Mouse (Mus musculus) heart, embryonic 14.5 days (tissue): ENCODE results near the gene Slc35e3. TPM values are rescaled to one million over a fixed set of nuclear protein-coding genes. Genes with fewer than 3 reads are reported as not detected.

ENCODE experiments used
- ATAC-seq: fragments of 200-750 bp; cut with Nextera tagmentation; 2 replicates; pipeline ENCODE4 v1.8.0; 2017; ENCODE audit warnings: low read depth, moderate TSS enrichment; ENCODE audit not compliant: insufficient number of reproducible peaks, insufficient read depth, low FRiP score
- H3K27ac ChIP-seq, 2 experiments: fragments of 200-500 bp in 1 of 2; fragments of 300-500 bp in 1 of 2; sonication (generic) in 1 of 2; replicated peaks in 1 of 2; 2 replicates each; pipeline ENCODE4 v1.5.1; 2012 to 2014; ENCODE audit warnings: low read depth in 2 of 2, low read length in 2 of 2, control low read depth in 1 of 2, mild to moderate bottlenecking in 1 of 2, mixed read lengths in 1 of 2; ENCODE audit not compliant: control insufficient read depth in 1 of 2, insufficient read depth in 1 of 2
- H3K27me3 ChIP-seq: fragments of 300-500 bp; sonication (generic); 2 replicates; pipeline ENCODE4 v1.6.1; 2014; ENCODE audit warnings: mild to moderate bottlenecking, low read length, control low read depth; ENCODE audit not compliant: control insufficient read depth, insufficient read depth
- H3K36me3 ChIP-seq: fragments of 300-500 bp; sonication (generic); 2 replicates; pipeline ENCODE4 v1.6.1; 2014; ENCODE audit warnings: mild to moderate bottlenecking, control low read depth, low read length, mixed read lengths; ENCODE audit not compliant: control insufficient read depth, insufficient read depth
- H3K4me1 ChIP-seq, 2 experiments: fragments of 200-500 bp in 1 of 2; fragments of 300-500 bp in 1 of 2; sonication (generic) in 1 of 2; 2 replicates each; pipeline ENCODE4 v1.6.1; 2012 to 2014; ENCODE audit warnings: low read length in 2 of 2, control low read depth in 1 of 2, mixed read lengths in 1 of 2; ENCODE audit not compliant: control insufficient read depth in 2 of 2, insufficient read depth in 2 of 2
- H3K4me2 ChIP-seq: fragments of 300-500 bp; sonication (generic); 2 replicates; pipeline ENCODE4 v1.6.1; 2014; ENCODE audit warnings: mild to moderate bottlenecking, low read length
- H3K4me3 ChIP-seq, 2 experiments: fragments of 200-500 bp in 1 of 2; fragments of 300-500 bp in 1 of 2; sonication (generic) in 1 of 2; 2 replicates each; pipeline ENCODE4 v1.5.1; 2012 to 2014; ENCODE audit warnings: low read length in 2 of 2, mild to moderate bottlenecking in 2 of 2, control low read depth in 1 of 2, low read depth in 1 of 2, moderate library complexity in 1 of 2; ENCODE audit not compliant: control insufficient read depth in 1 of 2, insufficient read depth in 1 of 2
- H3K9ac ChIP-seq: fragments of 300-500 bp; sonication (generic); 2 replicates; pipeline ENCODE4 v1.6.1; 2014; ENCODE audit warnings: mild to moderate bottlenecking, low read length
- H3K9me3 ChIP-seq: fragments of 300-500 bp; sonication (generic); 2 replicates; pipeline ENCODE4 v1.6.1; 2016; ENCODE audit warnings: low read length, control low read depth; ENCODE audit not compliant: control insufficient read depth
- WGBS: fragments of 180-500 bp; shearing (Covaris S2); extraction: QIAGEN DNeasy Blood & Tissue Kit; methylation state at CpG from one replicate; pipeline ENCODE4 v1.1.7; 2014; 5-methylcytosine and 5-hydroxymethylcytosine counted together
- polyA plus RNA-seq: library from polyadenylated mRNA; unstranded; fragments of >200 nt; fragmentation: Nextera tagmentation; extraction: Ambion mirVana; gene quantifications from 2 replicates; pipeline ENCODE4 v1.2.1, GENCODE M21; 2014

Slc35e3 gene
- polyA plus RNA-seq = 5.9 and 7.7 TPM in 2 replicates

GRCm38 (mm10) chr10:117746297-117746883, at the start of gene Slc35e3:
Gene Slc35e3, minus strand, starts transcription at chr10:117746365.
- H3K27ac ChIP-seq = peak within 1 kb of the TSS; percentile 15 to 59
- peaks cover 0 to 4% of the 10 kb centered on the region in 2 experiments; a peak in 3 of 4 replicates for H3K4me1 ChIP-seq
- peaks cover 4% of the 10 kb centered on the region; the same call in 1 of the 2 replicates for H3K9me3 ChIP-seq
- WGBS = 13% methylated on average over 44 of the region's 46 CpGs
- H3K27me3 ChIP-seq = no peaks in the 10 kb centered on the region
- H3K4me3 ChIP-seq = peak within 1 kb of the TSS; percentile 51 to 58
- peak within 1 kb of the TSS; percentile 74 for H3K9ac ChIP-seq
- H3K4me2 ChIP-seq = peak within 1 kb of the TSS; percentile 80
- peak; percentile 96 for ATAC-seq
- peaks cover 25% of the 10 kb centered on the region for H3K36me3 ChIP-seq

DNA sequence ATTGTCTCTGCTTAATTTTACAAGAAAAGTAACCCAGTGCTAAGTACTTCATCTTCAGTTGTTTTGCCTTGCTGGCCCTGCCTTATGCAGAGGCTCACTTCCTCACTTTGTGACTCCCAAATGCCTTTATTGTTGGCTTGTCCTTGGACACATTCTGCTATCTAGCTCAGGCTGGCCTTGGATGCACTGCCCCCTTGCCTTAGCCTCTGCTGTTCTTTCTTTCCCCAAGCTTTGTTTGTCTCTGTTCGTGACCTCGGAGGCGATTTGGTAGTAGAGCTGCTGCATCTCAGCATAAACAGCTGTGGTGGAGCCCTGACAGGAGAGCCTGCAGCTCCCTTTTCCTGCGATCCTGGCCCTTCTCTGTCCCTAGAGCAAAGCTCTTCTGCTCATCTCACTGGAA, 49.0 kb upstream of the Slc35e3 start:
- no peak overlapping the region for H3K4me2 ChIP-seq
- no peak overlapping the region for H3K4me3 ChIP-seq
- no peak for ATAC-seq
- 78% methylated on average over 4 of the region's 4 CpGs for WGBS
- no peak overlapping the region for H3K9ac ChIP-seq
- H3K36me3 ChIP-seq = no peaks in the 10 kb centered on the region
- peaks cover 3 to 14% of the 10 kb centered on the region in 2 experiments for H3K4me1 ChIP-seq
- 0 out of 2 replicates have a peak, but pooled peaks cover 4% of the 10 kb centered on the region for H3K9me3 ChIP-seq
- no peaks in the 10 kb centered on the region for H3K27me3 ChIP-seq
- H3K27ac ChIP-seq = no peak overlapping the region

GRCm38 (mm10) chr10:117793436-117794030, 47.4 kb upstream of the Slc35e3 start:
- WGBS = 43% methylated on average over 11 of the region's 11 CpGs
- ATAC-seq = no peak
- H3K36me3 ChIP-seq = peaks cover 5% of the 10 kb centered on the region; the same call in 1 of the 2 replicates
- peak overlapping the region in 1 of 2 experiments; percentile 82; a peak in 2 of 4 replicates for H3K4me3 ChIP-seq
- no peaks in the 10 kb centered on the region for H3K27me3 ChIP-seq
- peak overlapping the region; percentile 74 to 78 for H3K27ac ChIP-seq
- peak overlapping the region; percentile 73 for H3K4me2 ChIP-seq
- peaks cover 3 to 14% of the 10 kb centered on the region in 2 experiments for H3K4me1 ChIP-seq
- 0 out of 2 replicates have a peak, but pooled peaks cover 4% of the 10 kb centered on the region for H3K9me3 ChIP-seq
- H3K9ac ChIP-seq = peak overlapping the region; percentile 70

- peak; percentile 99 for ATAC-seq
- Histone ChIP-seq H3K36me3 (peaks cover 14% of the 10 kb centered on the region), H3K4me1 (peaks cover 3 to 14% of the 10 kb centered on the region in 2 experiments), H3K4me2 (peak within 1 kb of the TSS; percentile 85), H3K4me3 (peak within 1 kb of the TSS; percentile 77 to 82), H3K9ac (peak within 1 kb of the TSS; percentile 87), H3K27me3 (no peaks in the 10 kb centered on the region), H3K27ac (peak within 1 kb of the TSS; percentile 74 to 78), H3K9me3 (0 out of 2 replicates have a peak, but pooled peaks cover 4% of the 10 kb centered on the region)
- under 1% methylated on average over 75 of the region's 75 CpGs for WGBS
These were observed 46.3 kb upstream of the Slc35e3 start, which contains the start of gene Nup107 for GRCm38 (mm10) chr10:117792141-117793091. Gene Nup107, minus strand, starts transcription at chr10:117792705.

DNA sequence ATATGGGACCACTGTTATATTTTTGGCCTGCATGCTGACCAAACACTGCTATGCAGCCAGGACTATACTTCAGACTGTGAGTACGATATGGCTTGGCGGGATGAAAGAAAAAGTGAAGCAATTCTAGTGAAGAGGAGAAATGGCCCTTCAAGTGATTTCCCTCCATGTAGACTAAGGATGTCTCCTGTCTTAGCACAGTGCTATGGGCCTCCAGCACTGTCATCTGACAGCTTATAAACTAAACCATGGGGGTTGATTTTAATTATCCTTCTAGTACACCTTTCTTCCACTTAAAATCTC, 45.0 kb upstream of the Slc35e3 start:
- H3K9ac ChIP-seq = peak overlapping the region; percentile 87
- H3K36me3 ChIP-seq = peaks cover 27% of the 10 kb centered on the region
- no peaks in the 10 kb centered on the region for H3K27me3 ChIP-seq
- no peak for ATAC-seq
- H3K4me2 ChIP-seq = peak overlapping the region; percentile 85
- H3K9me3 ChIP-seq = 0 out of 2 replicates have a peak, but pooled peaks cover under 1% of the 10 kb centered on the region
- peak overlapping the region in 1 of 2 experiments; percentile 82; a peak in 2 of 4 replicates for H3K4me3 ChIP-seq
- 85% methylated on average over 2 of the region's 2 CpGs for WGBS
- H3K4me1 ChIP-seq = peaks cover 3 to 14% of the 10 kb centered on the region in 2 experiments
- no peak overlapping the region for H3K27ac ChIP-seq

GRCm38 (mm10) chr10:117790421-117791170, 44.4 kb upstream of the Slc35e3 start:
- Histone ChIP-seq H3K4me3 (no peak overlapping the region), H3K9me3 (no peaks in the 10 kb centered on the region), H3K4me1 (peaks cover 3 to 14% of the 10 kb centered on the region in 2 experiments), H3K36me3 (peaks cover 32% of the 10 kb centered on the region), H3K9ac (peak overlapping the region; percentile 87), H3K27me3 (no peaks in the 10 kb centered on the region), H3K4me2 (no peak overlapping the region), H3K27ac (no peak overlapping the region)
- WGBS = 92% methylated on average over 17 of the region's 17 CpGs
- no peak for ATAC-seq
